Mouse (Mus musculus) hematopoietic multipotent progenitor cell, adult 10-12 weeks (in vitro differentiated cells): Measurements from ENCODE around the gene Mysm1. TPM values are rescaled to one million over a fixed set of nuclear protein-coding genes. Genes with fewer than 3 reads are reported as not detected.

Experiments used
- polyA plus RNA-seq: library from polyadenylated mRNA; stranded (reverse); fragments of >175 nt; gene quantifications from 2 replicates; pipeline ENCODE4 v1.2.3, GENCODE M21; 2012; ENCODE audit warnings: low replicate concordance

Gene Mysm1
- polyA plus RNA-seq: 0.83 and 4.7 TPM in 2 replicates

DNA sequence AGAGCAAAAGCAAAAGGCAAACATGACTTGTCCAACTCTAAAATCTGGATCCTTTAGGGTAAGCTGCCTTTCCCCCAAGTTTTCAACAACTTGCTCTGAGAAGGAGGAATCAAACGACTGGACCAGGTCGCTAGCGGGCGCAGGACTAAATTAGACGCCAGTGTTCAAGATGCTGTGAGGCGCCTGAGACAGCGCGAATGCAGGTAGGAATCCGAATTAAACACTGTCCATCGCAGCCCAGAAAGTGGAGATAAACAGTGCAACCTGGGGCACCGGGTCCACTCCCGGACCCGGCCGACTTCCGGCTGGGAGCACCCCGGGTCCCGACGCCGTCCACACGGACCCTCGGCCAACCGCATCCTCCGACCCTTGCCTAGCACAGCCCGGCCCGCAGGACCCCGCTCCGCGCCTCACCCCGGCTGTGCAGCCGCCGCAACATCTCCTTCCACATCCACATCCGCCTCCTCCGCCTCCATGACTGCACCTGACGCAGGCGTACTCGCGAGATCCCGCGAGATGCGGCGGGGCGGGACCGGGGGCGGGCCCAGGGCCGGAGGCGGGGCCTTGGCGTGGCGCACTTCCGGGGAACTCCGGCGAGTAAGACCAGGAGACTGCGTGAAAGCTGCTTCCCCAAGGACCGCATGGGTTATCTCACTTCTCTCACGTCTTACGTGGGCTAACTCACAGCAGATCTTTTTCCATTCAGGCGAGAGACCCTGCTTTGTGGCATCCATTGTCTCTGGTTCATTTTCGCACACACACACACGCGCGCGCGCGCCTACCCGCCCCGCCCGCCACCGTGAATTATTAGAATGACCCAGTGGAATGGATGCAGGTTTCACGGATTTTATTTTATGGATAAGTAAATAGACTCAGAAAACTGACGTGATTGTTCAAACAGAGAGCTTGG lies at the start of gene Mysm1:
TSS of gene Mysm1 (minus strand) at position 511 of the 910 bp plus-strand sequence.

GRCm38 (mm10) chr4:94928743-94929142 lies 50.2 kb downstream of the Mysm1 start, which contains the start of gene Eqtn:
TSS of gene Eqtn (minus strand) at chr4:94928843.

Other genes with a start within 250 kb of the Mysm1 start
- gene Tek, start 239.8 kb downstream of the Mysm1 start, polyA plus RNA-seq: 0.15 TPM in 1 of 2 replicates, not detected in the other
- not detected in 2 replicates for gene Eqtn, start 50.3 kb downstream of the Mysm1 start, polyA plus RNA-seq
- 22.2 and 131 TPM in 2 replicates for gene Jun, start 73.1 kb upstream of the Mysm1 start, polyA plus RNA-seq